Mouse (Mus musculus) kidney, adult 2 months (tissue): ENCODE data around the gene Slc24a2. TPM values are rescaled to one million over a fixed set of nuclear protein-coding genes. Genes with fewer than 3 reads are reported as not detected.

Experiments used
- DNase-seq: peaks from one replicate; pipeline ENCODE4 v3.0.0; 2021
- H3K27ac ChIP-seq: fragments of 200-500 bp; 2 replicates; pipeline ENCODE4 v1.5.1; 2012; ENCODE audit warnings: low read depth, low read length, control low read depth, inconsistent platforms; ENCODE audit not compliant: insufficient read depth
- H3K27me3 ChIP-seq: fragments of 200-500 bp; replicated peaks from 2 replicates; pipeline ENCODE4 v1.6.1; 2012; ENCODE audit warnings: mild to moderate bottlenecking, moderate library complexity, low read length, inconsistent platforms; ENCODE audit not compliant: control insufficient read depth, insufficient read depth
- H3K36me3 ChIP-seq: fragments of 200-500 bp; 2 replicates; pipeline ENCODE4 v1.6.1; 2012; ENCODE audit warnings: mild to moderate bottlenecking, moderate library complexity, low read length, inconsistent platforms; ENCODE audit not compliant: control insufficient read depth, insufficient read depth
- H3K4me1 ChIP-seq: fragments of 200-500 bp; 2 replicates; pipeline ENCODE4 v1.6.1; 2011; ENCODE audit warnings: low read length; ENCODE audit not compliant: control insufficient read depth, insufficient read depth
- H3K4me3 ChIP-seq: fragments of 200-500 bp; 2 replicates; pipeline ENCODE4 v1.5.1; 2011; ENCODE audit warnings: mild to moderate bottlenecking, low read depth, low read length, control low read depth; ENCODE audit not compliant: insufficient read depth
- CTCF ChIP-seq: fragments of 200-500 bp; conservative IDR thresholded peaks from 2 replicates; pipeline ENCODE4 v1.5.1; 2011; ENCODE audit warnings: low read depth, mild to moderate bottlenecking, control low read depth, low read length, moderate library complexity, mixed read lengths; ENCODE audit not compliant: insufficient read depth, insufficient read length
- POLR2A ChIP-seq: fragments of 200-500 bp; IDR thresholded peaks from one replicate; pipeline ENCODE4 v1.6.1; 2011; ENCODE audit warnings: low read depth, low read length, control low read depth
- WGBS: fragments of 180-500 bp; shearing (Covaris S2); methylation state at CpG from one replicate; pipeline ENCODE4 v1.1.7; 2018; 5-methylcytosine and 5-hydroxymethylcytosine counted together
- polyA plus RNA-seq: library from polyadenylated mRNA; depleted of rRNA; stranded (reverse); fragments of >200 nt; gene quantifications from 2 replicates; pipeline ENCODE4 v1.2.3, GENCODE M21; 2012

Slc24a2 gene
- polyA plus RNA-seq, 1 experiment = 0.06 TPM

GRCm38 (mm10) chr4:87211344-87211978, 18.8 kb downstream of the Slc24a2 start:
- Histone ChIP-seq H3K27ac (no peak overlapping the region), H3K36me3 (no peaks in the 10 kb centered on the region), H3K4me3 (no peak overlapping the region), H3K4me1 (no peaks in the 10 kb centered on the region), H3K27me3 (no peaks in the 10 kb centered on the region)
- no peak for TF ChIP-seq POLR2A
- TF ChIP-seq CTCF = no peak
- no peak for DNase-seq
- 78% methylated on average over 6 of the region's 6 CpGs for WGBS

GRCm38 (mm10) chr4:87210533-87210932, 19.7 kb downstream of the Slc24a2 start:
- no peak for DNase-seq
- H3K36me3 ChIP-seq = no peaks in the 10 kb centered on the region
- H3K27me3 ChIP-seq = no peaks in the 10 kb centered on the region
- no peaks in the 10 kb centered on the region for H3K4me1 ChIP-seq
- 75% methylated on average over 3 of the region's 3 CpGs for WGBS
- no peak overlapping the region for H3K27ac ChIP-seq
- TF ChIP-seq CTCF (no peak), POLR2A (no peak)
- H3K4me3 ChIP-seq = no peak overlapping the region

- Histone ChIP-seq H3K27ac (no peak overlapping the region), H3K4me1 (no peaks in the 10 kb centered on the region), H3K27me3 (no peaks in the 10 kb centered on the region; the same call in 1 of the 2 replicates), H3K36me3 (no peaks in the 10 kb centered on the region), H3K4me3 (no peak overlapping the region)
- TF ChIP-seq CTCF = no peak
- TF ChIP-seq POLR2A = no peak
- no peak for DNase-seq
- WGBS = 73% methylated on average over 2 of the region's 2 CpGs
These were observed 28.2 kb downstream of the Slc24a2 start for GRCm38 (mm10) chr4:87202081-87202480.

- no peaks in the 10 kb centered on the region for H3K4me1 ChIP-seq
- H3K36me3 ChIP-seq = no peaks in the 10 kb centered on the region
- 54% methylated on average over 3 of the region's 3 CpGs for WGBS
- no peak overlapping the region for H3K27ac ChIP-seq
- H3K27me3 ChIP-seq = no peaks in the 10 kb centered on the region; the same call in 1 of the 2 replicates
- no peak for TF ChIP-seq POLR2A
- no peak for TF ChIP-seq CTCF
- DNase-seq = no peak
- no peak overlapping the region for H3K4me3 ChIP-seq
These were observed 29.0 kb downstream of the Slc24a2 start for GRCm38 (mm10) chr4:87201229-87201628.

GRCm38 (mm10) chr4:87184147-87184930, 45.9 kb downstream of the Slc24a2 start:
- no peak overlapping the region for H3K27ac ChIP-seq
- no peaks in the 10 kb centered on the region for H3K36me3 ChIP-seq
- no peak for TF ChIP-seq POLR2A
- no peak for TF ChIP-seq CTCF
- DNase-seq = no peak
- no peak overlapping the region for H3K4me3 ChIP-seq
- no peaks in the 10 kb centered on the region for H3K4me1 ChIP-seq
- 70% methylated on average over 10 of the region's 10 CpGs for WGBS
- H3K27me3 ChIP-seq = no peaks in the 10 kb centered on the region

GRCm38 (mm10) chr4:87177116-87177515, 53.2 kb downstream of the Slc24a2 start:
- WGBS = 63% methylated on average over 3 of the region's 3 CpGs
- H3K4me3 ChIP-seq = no peak overlapping the region
- H3K4me1 ChIP-seq = no peaks in the 10 kb centered on the region
- no peak for TF ChIP-seq CTCF
- TF ChIP-seq POLR2A = no peak
- H3K27ac ChIP-seq = no peak overlapping the region
- H3K27me3 ChIP-seq = no peaks in the 10 kb centered on the region
- no peak for DNase-seq
- H3K36me3 ChIP-seq = no peaks in the 10 kb centered on the region

GRCm38 (mm10) chr4:87163945-87164344, 66.3 kb downstream of the Slc24a2 start:
- no peak for DNase-seq
- Histone ChIP-seq H3K27ac (no peak overlapping the region), H3K4me3 (no peak overlapping the region), H3K27me3 (no peaks in the 10 kb centered on the region), H3K4me1 (no peaks in the 10 kb centered on the region), H3K36me3 (no peaks in the 10 kb centered on the region)
- no peak for TF ChIP-seq POLR2A
- no peak for TF ChIP-seq CTCF
- 87% methylated on average over 6 of the region's 6 CpGs for whole genome bisulfite sequencing
